Mouse (Mus musculus) ES-Bruce4 (cell line): ENCODE results near the gene Tor4a. TPM values are rescaled to one million over a fixed set of nuclear protein-coding genes. Genes with fewer than 3 reads are reported as not detected.

Experiments used
- H3K27ac ChIP-seq: 2 replicates; pipeline ENCODE4 v1.5.1; 2012; ENCODE audit warnings: low read length, inconsistent platforms; ENCODE audit not compliant: insufficient read depth
- H3K27me3 ChIP-seq: 2 replicates; pipeline ENCODE4 v1.6.1; 2012; ENCODE audit warnings: mild to moderate bottlenecking, low read length, inconsistent platforms; ENCODE audit not compliant: control insufficient read depth, poor library complexity, insufficient read depth, severe bottlenecking
- H3K36me3 ChIP-seq: 2 replicates; pipeline ENCODE4 v1.6.1; 2012; ENCODE audit warnings: inconsistent platforms, mild to moderate bottlenecking, low read length, moderate library complexity; ENCODE audit not compliant: control insufficient read depth, poor library complexity, insufficient read depth, severe bottlenecking
- H3K4me1 ChIP-seq: one replicate; pipeline ENCODE4 v1.8.1; 2011; ENCODE audit warnings: low read length; ENCODE audit not compliant: control insufficient read depth, insufficient read depth
- H3K4me3 ChIP-seq: 2 replicates; pipeline ENCODE4 v1.5.1; 2011; ENCODE audit warnings: low read depth, mild to moderate bottlenecking, low read length
- H3K9ac ChIP-seq: 2 replicates; pipeline ENCODE4 v1.6.1; 2012; ENCODE audit warnings: low read depth, mild to moderate bottlenecking, inconsistent platforms; ENCODE audit not compliant: poor library complexity, severe bottlenecking
- H3K9me3 ChIP-seq: replicated peaks from 2 replicates; pipeline ENCODE4 v1.6.1; 2012; ENCODE audit warnings: mild to moderate bottlenecking, low read length, inconsistent platforms; ENCODE audit not compliant: control insufficient read depth, poor library complexity, insufficient read depth, severe bottlenecking
- CTCF ChIP-seq: IDR thresholded peaks from one replicate; pipeline ENCODE4 v1.8.1; 2011; ENCODE audit warnings: low read depth, low read length
- EP300 ChIP-seq: IDR thresholded peaks from 2 replicates; pipeline ENCODE4 v1.6.1; 2011; ENCODE audit warnings: low read depth, low read length; ENCODE audit not compliant: insufficient read depth
- POLR2A ChIP-seq: IDR thresholded peaks from one replicate; pipeline ENCODE4 v1.8.1; 2011; ENCODE audit warnings: low read length; ENCODE audit not compliant: insufficient read depth
- polyA plus RNA-seq: library from polyadenylated mRNA; stranded (reverse); fragments of >200 nt; gene quantifications from 2 replicates; pipeline ENCODE4 v1.2.4, GENCODE M21; 2011; ENCODE audit warnings: low read depth; ENCODE audit not compliant: missing spikeins, insufficient read depth, insufficient read length

Gene Tor4a
- polyA plus RNA-seq, 1 experiment = 4.5 TPM

- Histone ChIP-seq H3K36me3 (no peaks in the 10 kb centered on the region), H3K9ac (peak within 1 kb of the TSS; percentile 46), H3K27ac (no peak within 1 kb of the TSS), H3K9me3 (no peaks in the 10 kb centered on the region), H3K27me3 (no peaks in the 10 kb centered on the region), H3K4me3 (peak within 1 kb of the TSS; percentile 73), H3K4me1 (no peaks in the 10 kb centered on the region)
- TF ChIP-seq POLR2A = no peak
- no peak for TF ChIP-seq EP300
- TF ChIP-seq CTCF = no peak
Measured at GRCm38 (mm10) chr2:25214444-25214843, 17.8 kb upstream of the Tor4a start, which contains the start of gene Stpg3. Gene Stpg3 (minus strand): TSS chr2:25214637.

- Histone ChIP-seq H3K9me3 (no peaks in the 10 kb centered on the region), H3K4me3 (peak overlapping the region; percentile 73), H3K36me3 (no peaks in the 10 kb centered on the region), H3K4me1 (no peaks in the 10 kb centered on the region), H3K27me3 (no peaks in the 10 kb centered on the region), H3K9ac (peak overlapping the region; percentile 46), H3K27ac (no peak overlapping the region)
- TF ChIP-seq EP300 = no peak
- peak; percentile 53 for TF ChIP-seq POLR2A
- TF ChIP-seq CTCF = no peak
Measured at GRCm38 (mm10) chr2:25213266-25213865, 16.7 kb upstream of the Tor4a start.

GRCm38 (mm10) chr2:25211121-25211670 is 14.5 kb upstream of the Tor4a start, which contains the start of gene Nelfb:
Gene Nelfb (minus strand): TSS chr2:25211489.
- H3K9ac ChIP-seq = peak within 1 kb of the TSS; percentile 70
- TF ChIP-seq POLR2A (peak; percentile 43), EP300 (no peak)
- H3K27ac ChIP-seq = no peak within 1 kb of the TSS
- peak within 1 kb of the TSS; percentile 89 for H3K4me3 ChIP-seq
- no peaks in the 10 kb centered on the region for H3K27me3 ChIP-seq
- H3K36me3 ChIP-seq = no peaks in the 10 kb centered on the region
- no peaks in the 10 kb centered on the region for H3K9me3 ChIP-seq
- no peaks in the 10 kb centered on the region for H3K4me1 ChIP-seq

DNA sequence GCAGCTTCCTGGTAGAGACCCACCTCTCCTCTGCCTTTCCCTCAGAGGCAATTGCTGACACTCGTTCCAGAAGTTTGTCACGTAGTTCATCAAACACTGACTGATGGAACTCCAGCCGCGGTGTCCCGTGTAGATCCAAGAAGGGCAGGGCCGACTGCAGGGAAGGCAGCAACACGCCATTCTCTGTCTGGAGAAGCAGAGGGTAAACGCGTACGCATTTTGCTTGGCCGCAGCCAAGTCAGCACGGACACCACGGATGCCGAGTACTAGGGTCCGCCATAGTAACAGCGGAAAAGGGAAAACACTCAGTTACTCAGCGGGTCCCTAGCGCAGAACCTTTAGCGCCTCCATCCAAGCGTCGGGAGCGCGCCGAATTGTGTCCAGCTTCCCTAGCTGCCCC is 14.0 kb upstream of the Tor4a start:
- no peaks in the 10 kb centered on the region for H3K9me3 ChIP-seq
- H3K4me3 ChIP-seq = peak overlapping the region; percentile 89
- no peaks in the 10 kb centered on the region for H3K36me3 ChIP-seq
- no peaks in the 10 kb centered on the region for H3K27me3 ChIP-seq
- peak overlapping the region; percentile 70 for H3K9ac ChIP-seq
- no peak overlapping the region for H3K27ac ChIP-seq
- TF ChIP-seq CTCF = no peak
- TF ChIP-seq POLR2A = no peak
- no peak for TF ChIP-seq EP300
- H3K4me1 ChIP-seq = no peaks in the 10 kb centered on the region

GRCm38 (mm10) chr2:25207593-25207992 is 10.9 kb upstream of the Tor4a start:
- no peaks in the 10 kb centered on the region for H3K9me3 ChIP-seq
- TF ChIP-seq CTCF = no peak
- TF ChIP-seq EP300 = no peak
- TF ChIP-seq POLR2A = no peak
- H3K27me3 ChIP-seq = no peaks in the 10 kb centered on the region
- no peak overlapping the region for H3K9ac ChIP-seq
- peaks cover 15% of the 10 kb centered on the region for H3K36me3 ChIP-seq
- H3K4me3 ChIP-seq = no peak overlapping the region
- no peaks in the 10 kb centered on the region for H3K4me1 ChIP-seq
- no peak overlapping the region for H3K27ac ChIP-seq

GRCm38 (mm10) chr2:25203631-25204214 is 7.0 kb upstream of the Tor4a start:
- TF ChIP-seq CTCF (no peak), EP300 (no peak), POLR2A (no peak)
- H3K4me1 ChIP-seq = no peaks in the 10 kb centered on the region
- H3K27me3 ChIP-seq = no peaks in the 10 kb centered on the region
- peaks cover 33% of the 10 kb centered on the region for H3K36me3 ChIP-seq
- no peaks in the 10 kb centered on the region for H3K9me3 ChIP-seq
- H3K4me3 ChIP-seq = no peak overlapping the region
- no peak overlapping the region for H3K9ac ChIP-seq
- H3K27ac ChIP-seq = no peak overlapping the region
